Mouse (Mus musculus): ENCODE results near the gene Slc17a3. TPM values are rescaled to one million over a fixed set of nuclear protein-coding genes. Genes with fewer than 3 reads are reported as not detected.

The Slc17a3 gene
- total RNA-seq, 2 experiments from 2014 or later: not detected

DNA sequence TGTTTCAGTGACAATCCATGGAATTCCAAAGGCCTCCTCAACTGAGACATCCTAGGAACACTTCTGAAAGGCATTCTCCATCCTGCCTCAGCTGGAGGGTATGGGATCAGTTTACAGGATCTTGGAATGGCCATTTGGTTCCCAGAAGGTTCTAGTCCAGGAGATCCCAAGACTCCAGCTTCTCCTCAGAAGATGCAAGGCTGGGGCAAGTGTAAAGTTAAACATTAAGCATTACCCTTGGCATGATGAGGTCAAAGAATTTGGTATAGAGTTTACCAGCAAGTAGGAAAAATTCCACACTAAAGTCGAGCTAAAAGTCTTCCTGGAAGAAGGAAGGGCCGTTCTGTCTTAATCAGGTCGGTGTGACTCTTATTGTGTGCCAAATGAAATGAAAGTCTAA lies 30.8 kb downstream of the Slc17a3 start:
- intact Hi-C loops (cut with DNase I): no loop called here
- DNase-seq: no peak

DNA sequence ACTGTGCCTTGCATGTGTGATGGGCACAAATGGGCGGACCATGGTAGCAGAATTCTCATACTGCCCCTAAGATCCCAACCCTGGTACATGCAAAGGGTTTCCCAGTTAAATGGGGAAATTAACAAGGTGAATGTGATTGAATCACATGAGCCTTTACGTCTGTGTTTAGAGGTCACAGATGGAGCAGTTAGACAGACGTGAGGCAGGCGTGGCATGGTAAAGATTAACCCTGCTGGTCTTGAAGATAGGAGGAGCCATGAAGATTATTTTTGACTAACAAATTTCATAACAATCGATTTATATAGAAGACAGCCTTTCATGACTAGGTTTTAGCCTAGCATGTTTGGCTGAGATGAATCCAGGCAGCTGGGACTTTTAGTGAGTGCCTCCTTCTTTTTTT lies 33.9 kb downstream of the Slc17a3 start:
- intact Hi-C loops (cut with DNase I): no loop called here
- DNase-seq: no peak

DNA sequence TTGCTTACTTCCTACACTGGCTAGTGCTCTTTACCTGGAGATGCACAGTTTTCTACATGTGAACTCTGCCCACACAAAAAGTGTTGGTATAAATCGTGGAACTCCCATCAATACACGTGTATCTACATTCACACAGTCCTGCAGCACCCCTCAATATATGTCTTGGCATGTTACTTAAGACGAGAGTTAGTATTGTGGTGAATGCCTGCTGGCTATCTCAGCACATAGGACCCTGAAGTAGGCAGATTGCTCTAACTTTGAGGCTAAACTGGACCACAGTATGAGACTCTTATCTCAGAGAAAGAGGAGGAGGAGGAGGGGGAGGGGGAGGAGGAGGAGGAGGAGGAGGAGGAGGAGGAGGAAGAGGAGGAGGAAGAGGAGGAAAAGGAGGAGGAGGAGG lies 39.9 kb downstream of the Slc17a3 start:
- intact Hi-C loops (cut with DNase I): no loop called here
- DNase-seq: no peak

DNA sequence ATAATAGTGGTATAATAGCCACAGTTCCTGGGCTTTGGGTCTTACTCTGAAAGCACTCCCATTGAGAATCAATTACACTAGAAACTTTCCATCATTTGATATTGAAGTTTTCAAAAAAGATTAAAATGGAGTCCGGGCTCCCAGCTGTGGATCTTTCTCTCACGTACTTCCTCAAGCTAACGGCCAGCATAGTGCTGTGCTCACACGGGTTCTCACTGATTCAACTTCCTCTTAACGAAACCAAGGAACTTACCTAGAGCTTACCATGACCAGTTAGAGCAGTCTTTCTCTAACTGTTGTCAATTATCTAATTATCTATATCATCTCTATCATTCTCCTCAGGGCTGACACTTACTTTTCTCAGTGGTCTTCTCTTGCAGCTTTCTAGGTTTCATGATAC lies 40.4 kb downstream of the Slc17a3 start:
- intact Hi-C loops (cut with DNase I): no loop called here

DNA sequence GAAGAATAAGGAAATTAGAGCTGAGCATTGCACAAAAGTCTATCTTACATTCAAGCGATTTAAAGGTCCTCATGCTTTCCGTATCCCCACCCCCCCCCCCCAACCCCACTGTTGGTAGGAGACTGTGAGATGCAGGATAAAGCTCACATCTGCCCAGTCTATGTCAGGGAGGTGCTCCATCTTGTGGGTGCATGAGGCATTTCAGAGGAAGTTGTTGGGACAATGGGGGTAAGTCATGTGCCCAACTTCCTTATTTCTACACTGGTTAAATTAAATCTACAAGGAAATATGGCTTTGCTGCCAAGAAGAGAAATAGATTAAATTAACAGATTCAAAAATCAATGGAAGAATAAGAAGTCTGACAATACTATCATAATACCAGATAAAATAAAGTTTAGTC lies 46.3 kb downstream of the Slc17a3 start:
- intact Hi-C loops (cut with DNase I): loop anchor here (5.0 kb wide), 1 partner anchor 93 kb away; no protein-coding TSS in a partner anchor
- no peak for DNase-seq

More for the DNA sequence above, 40.4 kb downstream of the Slc17a3 start:
- DNase-seq: no peak

DNA sequence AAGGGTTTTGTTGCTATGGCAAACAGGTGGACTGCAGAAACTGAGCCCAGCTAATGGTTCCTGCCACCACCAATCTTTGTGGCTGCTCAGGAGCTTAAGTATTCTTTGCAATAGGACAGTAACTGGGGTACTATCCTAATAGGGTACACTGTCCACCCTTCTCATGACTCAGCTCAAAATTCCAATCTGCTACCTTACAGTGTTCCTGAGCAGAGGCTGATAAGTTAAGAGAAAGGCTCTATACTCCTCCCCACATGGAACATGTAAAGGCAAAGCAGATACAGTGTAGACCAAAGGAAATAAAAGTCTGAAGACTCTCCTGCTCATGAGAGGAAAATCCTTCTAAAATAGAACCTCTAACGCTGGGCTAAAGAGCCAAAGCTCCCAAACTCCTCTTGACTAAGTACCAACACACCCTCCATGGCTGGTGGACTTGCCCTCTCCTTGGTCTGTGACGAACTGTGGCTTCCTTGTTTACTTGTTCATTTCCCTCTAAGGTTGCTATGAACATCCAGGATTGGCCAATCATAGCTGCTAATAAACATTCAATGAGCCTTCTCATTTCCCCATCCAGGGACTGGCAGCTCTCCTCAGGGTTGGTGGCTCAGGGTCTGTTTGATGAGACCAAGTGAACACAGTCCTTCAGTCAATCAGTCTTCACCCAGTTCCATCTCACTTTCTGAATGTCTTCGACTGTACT lies 47.9 kb downstream of the Slc17a3 start:
- DNase-seq: no peak
- intact Hi-C loops (cut with DNase I): loop anchor here (5.0 kb wide), 1 partner anchor 95 kb away; no protein-coding TSS in a partner anchor

DNA sequence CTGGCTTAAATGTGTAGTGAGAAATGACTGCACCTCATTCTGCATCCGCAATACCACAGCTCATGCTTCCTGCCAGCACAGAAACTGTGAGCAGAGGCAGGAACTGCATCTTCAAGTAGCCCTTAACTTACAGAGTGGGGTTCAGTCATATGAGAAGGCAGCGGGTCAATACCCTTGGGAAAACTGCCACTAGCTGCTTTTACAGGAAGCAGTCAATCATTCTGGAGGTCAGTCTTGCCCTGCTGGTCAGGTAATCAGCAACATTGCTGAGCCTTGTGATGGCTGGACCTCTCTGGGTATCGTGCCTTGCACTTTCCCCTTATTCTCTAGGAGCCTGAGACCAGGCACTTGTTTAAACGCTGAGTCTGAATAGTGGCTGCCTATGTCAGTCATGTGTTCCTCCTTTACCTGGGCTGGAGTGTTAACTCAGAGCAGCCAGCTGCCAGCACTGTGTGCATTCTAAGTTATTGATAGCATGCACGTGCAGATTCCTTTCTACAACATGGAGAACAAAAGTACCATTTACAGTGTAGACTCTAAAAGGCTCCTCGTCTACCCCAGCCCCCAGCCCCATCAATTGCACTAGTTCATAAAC lies 49.9 kb downstream of the Slc17a3 start:
- intact Hi-C loops (cut with DNase I): loop anchor here (5.0 kb wide), 1 partner anchor 97 kb away; no protein-coding TSS in a partner anchor
- no peak for DNase-seq

DNA sequence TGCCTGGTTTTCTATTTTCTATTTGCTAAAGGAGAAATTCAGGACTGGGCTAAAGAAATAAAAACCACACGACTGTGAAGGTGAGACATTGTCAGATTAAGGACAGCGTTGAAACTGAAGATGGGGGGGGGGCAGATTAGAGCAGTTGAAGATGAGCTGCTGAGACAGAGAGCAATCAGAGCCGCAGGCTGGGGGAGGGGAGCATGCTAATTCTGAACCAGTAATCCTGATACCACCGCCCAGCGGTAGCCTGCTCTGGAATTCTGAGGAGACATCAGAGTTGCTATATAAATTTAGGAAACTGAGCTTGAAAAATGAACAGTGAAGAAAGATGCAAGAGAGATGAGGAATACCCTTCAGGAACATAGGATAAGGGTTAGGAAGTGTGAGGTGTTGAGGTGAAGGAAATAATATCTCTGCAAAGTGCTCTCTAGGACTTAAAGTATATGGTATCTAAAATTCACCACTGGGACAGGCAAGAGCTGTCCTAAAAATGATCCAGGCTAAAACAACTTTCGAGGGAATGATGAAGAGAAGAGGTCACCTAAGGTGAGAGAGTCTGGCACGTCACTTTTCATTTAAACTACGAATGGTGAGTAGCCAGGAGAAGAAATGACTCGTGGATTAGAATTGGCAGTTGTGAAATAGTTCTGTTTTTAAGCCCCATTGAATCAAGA lies 53.5 kb downstream of the Slc17a3 start:
- intact Hi-C loops (cut with DNase I): no loop called here
- DNase-seq: no peak

DNA sequence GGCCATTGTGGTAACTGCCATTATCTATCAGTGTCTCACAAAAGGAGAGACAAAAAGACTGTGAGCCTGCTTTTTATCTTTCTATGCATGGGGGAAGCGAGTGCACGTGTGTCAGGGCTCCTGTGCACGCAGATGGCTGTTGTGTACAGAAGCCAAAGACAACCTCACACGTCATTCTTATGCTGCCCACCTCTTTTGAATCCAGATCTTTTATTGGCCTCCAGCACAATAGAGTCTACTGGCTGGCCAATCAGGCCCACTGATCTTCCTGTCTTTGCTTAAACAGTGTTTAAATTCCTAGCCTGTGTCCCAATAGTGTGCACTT lies 54.0 kb downstream of the Slc17a3 start:
- intact Hi-C loops (cut with DNase I): no loop called here

DNA sequence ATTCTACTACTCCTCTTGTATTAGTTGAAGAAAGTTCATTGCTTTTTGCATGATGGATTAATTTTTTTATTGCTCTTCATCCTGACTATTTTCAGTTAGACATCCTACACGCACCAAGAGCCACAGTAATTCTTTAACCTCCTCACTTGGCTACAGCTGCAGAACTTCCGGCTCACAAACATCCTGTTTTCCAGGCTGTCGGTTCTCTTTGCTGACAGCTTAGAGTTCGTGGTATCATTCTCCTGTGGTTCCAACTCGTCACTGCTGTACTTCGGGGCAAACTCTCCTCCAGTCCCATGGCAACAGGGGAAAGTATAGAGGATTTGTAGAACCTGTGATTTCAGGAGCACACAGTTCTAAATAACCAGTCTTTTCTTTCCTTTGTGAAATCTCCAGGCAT lies 59.0 kb downstream of the Slc17a3 start:
- intact Hi-C loops (cut with DNase I): no loop called here
- no peak for DNase-seq

More for the DNA sequence above, 54.0 kb downstream of the Slc17a3 start:
- DNase-seq: no peak

DNA sequence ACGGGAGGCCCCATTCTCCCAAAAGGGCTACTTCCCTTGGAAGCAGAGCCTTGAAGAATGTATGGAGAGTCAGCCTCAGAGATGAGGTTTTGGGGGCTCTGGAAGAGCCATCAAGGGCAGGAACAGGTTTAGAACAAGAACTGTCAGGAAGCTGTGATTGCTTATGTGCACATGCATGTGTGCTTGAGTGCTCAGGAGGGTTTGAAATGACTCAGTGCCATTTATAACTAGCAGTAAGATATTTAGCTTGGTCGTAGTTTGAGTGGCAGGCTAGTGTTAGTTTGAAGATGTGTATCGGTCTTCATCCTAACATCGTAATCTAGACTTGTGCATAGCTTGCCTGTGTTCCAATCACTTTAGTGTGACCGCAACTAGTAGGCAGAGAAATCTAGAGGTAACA lies 67.7 kb downstream of the Slc17a3 start:
- intact Hi-C loops (cut with DNase I): no loop called here

DNA sequence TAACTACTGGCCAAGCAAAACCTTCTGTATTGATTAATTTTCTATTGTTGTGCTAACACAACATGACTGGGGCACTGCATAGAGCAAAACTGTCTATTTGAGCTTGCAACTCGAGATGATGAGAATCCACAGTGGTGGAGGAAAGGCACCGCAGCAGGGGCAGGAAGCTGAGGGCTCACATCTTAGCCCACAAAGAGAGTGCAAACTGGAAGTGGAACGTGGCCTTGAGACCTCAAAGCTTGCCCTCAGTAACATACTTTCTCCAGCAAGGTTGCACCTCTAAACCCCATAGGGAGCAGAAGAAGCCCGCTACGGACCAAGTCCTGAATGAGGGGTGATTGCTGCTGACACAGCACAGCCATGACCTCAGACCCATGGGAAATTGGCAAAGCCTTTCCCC lies 70.9 kb downstream of the Slc17a3 start:
- DNase-seq: no peak
- intact Hi-C loops (cut with DNase I): no loop called here

More for the DNA sequence above, 67.7 kb downstream of the Slc17a3 start:
- no peak for DNase-seq

Other genes starting within 250 kb of the Slc17a3 start
- 10 to 100 TPM in 1 of 2 experiments, 1 to 10 TPM in 1; 8.9 to 11.1 TPM for gene Hist1h2be, start 218.3 kb upstream of the Slc17a3 start, total RNA-seq (2021)
- gene Hist1h1e, start 216.9 kb upstream of the Slc17a3 start, total RNA-seq (2021): 10 to 100 TPM; 38.1 to 46.3 TPM
- gene Hist1h2ac, start 155.5 kb upstream of the Slc17a3 start, total RNA-seq (2021): 1 to 10 TPM; 1.6 to 1.8 TPM
- gene Hist1h2bc, start 155.2 kb upstream of the Slc17a3 start, total RNA-seq (2021): 10 to 100 TPM; 64.4 to 75.8 TPM
- not detected for gene Hist1h1t, start 143.6 kb upstream of the Slc17a3 start, total RNA-seq (2021)
- gene Hist1h4c, start 141.0 kb upstream of the Slc17a3 start, total RNA-seq (2021): 10 to 100 TPM; 51.7 to 59.6 TPM
- gene Hfe, start 128.6 kb upstream of the Slc17a3 start, total RNA-seq (2021): 10 to 100 TPM; 48.4 to 66.6 TPM
- gene Hist1h1c, start 100.6 kb upstream of the Slc17a3 start, total RNA-seq (2021): 100 to 1,000 TPM; 186 to 225 TPM
- 1 to 10 TPM; 6.5 to 9.3 TPM for gene Hist1h3c, start 93.8 kb upstream of the Slc17a3 start, total RNA-seq (2021)
- 10 to 100 TPM in 1 of 2 experiments, 1 to 10 TPM in 1; 9.8 to 12.0 TPM for gene Hist1h2bb, start 92.7 kb upstream of the Slc17a3 start, total RNA-seq (2021)
- 10 to 100 TPM; 11.9 to 16.8 TPM for gene Hist1h2ab, start 88.3 kb upstream of the Slc17a3 start, total RNA-seq (2021)
- 10 to 100 TPM; 20.4 to 22.0 TPM for gene Hist1h3b, start 87.2 kb upstream of the Slc17a3 start, total RNA-seq (2021)
- 10 to 100 TPM; 13.8 to 18.3 TPM for gene Hist1h4b, start 82.4 kb upstream of the Slc17a3 start, total RNA-seq (2021)
- gene Hist1h4a, start 78.2 kb upstream of the Slc17a3 start, total RNA-seq (2021): 10 to 100 TPM; 12.3 to 13.8 TPM
- 10 to 100 TPM; 16.6 to 17.0 TPM for gene Hist1h3a, start 77.0 kb upstream of the Slc17a3 start, total RNA-seq (2021)
- gene Hist1h1a, start 75.8 kb upstream of the Slc17a3 start, total RNA-seq (2021): 1 to 10 TPM; 7.5 to 8.2 TPM
- not detected for gene Trim38, start 69.5 kb upstream of the Slc17a3 start, total RNA-seq (2021)
- not detected for gene Slc17a2, start 32.4 kb upstream of the Slc17a3 start, total RNA-seq (2021)
- gene Slc17a1, start 28.3 kb downstream of the Slc17a3 start, total RNA-seq (2021): not detected
- gene Slc17a4, start 75.6 kb downstream of the Slc17a3 start, total RNA-seq (2021): not detected
- not detected for gene Hist1h2ba, start 94.7 kb downstream of the Slc17a3 start, total RNA-seq (2021)
- gene Hist1h2aa, start 95.0 kb downstream of the Slc17a3 start, total RNA-seq (2021): not detected
- gene Scgn, start 151.8 kb downstream of the Slc17a3 start, total RNA-seq (2021): not detected